Mouse (Mus musculus) thymus, adult 2 months (tissue): ENCODE data around the gene Smo.

Experiments
- CTCF ChIP-seq: fragments of 200-500 bp; IDR thresholded peaks from 2 replicates; pipeline ENCODE4 v1.5.1; 2012; ENCODE audit warnings: mild to moderate bottlenecking, control low read depth, low read length, moderate library complexity, borderline replicate concordance; ENCODE audit not compliant: control insufficient read depth, poor library complexity, insufficient read depth; ENCODE audit errors: extremely low read depth
- POLR2A ChIP-seq: fragments of 200-500 bp; IDR thresholded peaks from 2 replicates; pipeline ENCODE4 v1.6.1; 2012; ENCODE audit warnings: mild to moderate bottlenecking, low read length, control low read depth, moderate library complexity; ENCODE audit not compliant: control insufficient read depth, poor library complexity, insufficient read depth; ENCODE audit errors: extremely low read depth

GRCm38 (mm10) chr6:29776542-29777237 lies 41.4 kb downstream of the Smo start:
- no peak for TF ChIP-seq CTCF
- no peak for TF ChIP-seq POLR2A
